Mouse (Mus musculus): ENCODE data around the gene Xirp2.

DNA sequence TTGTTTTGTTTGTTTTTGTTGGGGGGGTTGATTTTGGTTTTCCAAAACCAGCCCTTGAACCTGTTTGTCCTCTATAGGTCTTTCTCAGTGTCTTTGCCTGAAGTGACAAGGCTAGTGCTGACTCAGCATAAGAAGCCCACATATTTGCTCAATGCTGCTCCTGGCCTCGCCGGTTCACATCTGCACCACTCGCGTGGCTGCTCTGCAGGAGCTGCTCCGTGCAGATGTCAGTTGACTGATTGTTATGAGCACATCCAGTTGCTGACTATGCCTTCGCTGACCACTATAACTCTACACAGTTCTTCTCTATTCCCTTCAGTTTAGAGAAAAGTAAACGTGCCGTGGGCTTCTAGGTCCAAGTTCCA is 43.3 kb downstream of the Xirp2 start:
- TF ChIP-seq CTCF (IDR thresholded peaks at IDR 0.05; ENCODE audit: extremely low read depth, insufficient read depth, insufficient read length, insufficient replicate concordance) (no peak), POLR2A (IDR thresholded peaks at IDR 0.05; ENCODE audit: low read depth, low read length) (no peak)
